Mouse (Mus musculus) liver, embryonic 16.5 days (tissue): ENCODE results near the gene Gpx5. TPM values are rescaled to one million over a fixed set of nuclear protein-coding genes. Genes with fewer than 3 reads are reported as not detected.
A peak's percentile ranks its signal among the peaks of the same experiment; 100 is the strongest.

Experiments used
- ATAC-seq: fragments of 200-750 bp; cut with Nextera tagmentation; 2 replicates; pipeline ENCODE4 v1.8.0; 2017; ENCODE audit warnings: low read depth, mild to moderate bottlenecking, moderate number of reproducible peaks, moderate library complexity
- H3K27ac ChIP-seq: fragments of 300-500 bp; sonication (generic); 2 replicates; pipeline ENCODE4 v1.5.1; 2014; ENCODE audit warnings: mild to moderate bottlenecking, low read length
- H3K27me3 ChIP-seq: fragments of 300-500 bp; sonication (generic); 2 replicates; pipeline ENCODE4 v1.6.1; 2014; ENCODE audit warnings: low read depth, low read length, mixed read lengths; ENCODE audit not compliant: control insufficient read depth, insufficient read depth
- H3K36me3 ChIP-seq: fragments of 300-500 bp; sonication (generic); 2 replicates; pipeline ENCODE4 v1.6.1; 2014; ENCODE audit warnings: mild to moderate bottlenecking; ENCODE audit not compliant: control insufficient read depth, insufficient read depth
- H3K4me1 ChIP-seq: fragments of 300-500 bp; sonication (generic); 2 replicates; pipeline ENCODE4 v1.6.1; 2014; ENCODE audit warnings: low read depth, low read length, mixed read lengths; ENCODE audit not compliant: control insufficient read depth
- H3K4me2 ChIP-seq: fragments of 300-500 bp; sonication (generic); 2 replicates; pipeline ENCODE4 v1.6.1; 2014; ENCODE audit warnings: low read depth, low read length, mixed read lengths
- H3K4me3 ChIP-seq: fragments of 300-500 bp; sonication (generic); 2 replicates; pipeline ENCODE4 v1.5.1; 2014; ENCODE audit warnings: low read depth, mild to moderate bottlenecking, low read length
- H3K9ac ChIP-seq: fragments of 300-500 bp; sonication (generic); 2 replicates; pipeline ENCODE4 v1.6.1; 2014; ENCODE audit warnings: low read depth, low read length
- H3K9me3 ChIP-seq: fragments of 300-500 bp; sonication (generic); replicated peaks from 2 replicates; pipeline ENCODE4 v1.6.1; 2016; ENCODE audit warnings: low read length; ENCODE audit not compliant: control insufficient read depth
- WGBS: fragments of 180-500 bp; shearing (Covaris S2); extraction: QIAGEN DNeasy Blood & Tissue Kit; methylation state at CpG from one replicate; pipeline ENCODE4 v1.1.7; 2014; ENCODE audit not compliant: insufficient replicate concordance; 5-methylcytosine and 5-hydroxymethylcytosine counted together
- polyA plus RNA-seq: library from polyadenylated mRNA; unstranded; fragments of >200 nt; fragmentation: Nextera tagmentation; extraction: Ambion mirVana; gene quantifications from 2 replicates; pipeline ENCODE4 v1.2.1, GENCODE M21; 2015

The Gpx5 gene
- polyA plus RNA-seq, 1 experiment from 2014 or later = not detected

DNA sequence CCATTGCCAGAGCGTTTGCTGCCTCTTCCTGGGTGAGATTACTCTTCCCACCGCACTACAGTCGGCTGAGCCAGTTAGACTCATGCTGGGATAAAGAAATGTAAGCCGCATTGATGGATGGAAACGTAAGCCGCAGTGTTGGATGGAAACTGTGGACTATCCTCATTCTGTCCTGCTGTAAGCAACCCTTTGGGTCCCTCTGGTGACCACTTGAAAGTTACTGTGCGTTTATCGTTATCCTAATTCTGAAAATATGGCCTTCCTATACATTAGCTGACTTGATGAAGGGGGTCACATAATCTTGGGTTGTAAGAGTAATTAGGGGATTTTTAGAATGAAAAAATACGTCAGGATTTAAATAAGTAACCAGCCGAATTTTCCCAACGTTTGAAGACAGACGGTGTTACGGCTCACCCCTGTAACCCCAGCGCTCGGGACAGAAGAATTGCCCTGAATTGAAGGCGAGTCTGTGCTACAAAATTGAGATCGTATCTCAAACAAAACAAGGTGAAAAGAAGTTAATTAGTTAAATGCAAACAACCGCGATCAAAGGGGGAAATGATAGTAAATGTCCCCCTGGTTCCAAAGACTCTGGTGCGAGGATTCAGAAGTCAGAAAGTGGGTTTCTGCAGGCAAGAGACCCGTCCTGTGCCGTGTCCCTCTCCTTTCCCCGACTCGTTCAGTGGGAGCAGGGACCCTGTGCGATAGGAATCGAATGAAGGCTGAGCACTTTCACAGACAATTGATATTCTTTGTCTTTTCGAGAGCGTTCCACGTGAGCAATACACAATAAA is 17.3 kb downstream of the Gpx5 start:
- H3K9ac ChIP-seq = peak overlapping the region; percentile 22; the same call in 1 of the 2 replicates
- H3K27ac ChIP-seq = no peak overlapping the region
- under 1% methylated on average over 29 of the region's 29 CpGs for WGBS

DNA sequence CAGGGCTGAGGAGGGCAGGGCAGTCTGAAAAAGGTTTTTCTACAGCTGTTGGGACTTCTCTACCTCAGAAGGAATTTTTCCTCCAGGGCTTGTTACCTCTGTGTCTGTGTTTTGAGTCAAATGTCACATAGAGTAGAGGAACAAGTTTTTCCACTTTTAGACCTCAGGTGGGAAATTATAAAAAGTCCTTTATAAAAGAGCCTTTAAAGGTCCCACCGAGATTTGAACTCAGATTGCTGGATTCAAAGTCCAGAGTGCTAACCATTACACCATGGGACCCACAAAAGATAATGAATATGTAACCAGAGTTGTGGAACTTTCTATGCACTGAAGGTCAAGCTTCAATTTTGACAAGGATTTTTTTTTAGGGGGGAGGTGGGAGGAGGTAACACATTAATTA is 24.3 kb downstream of the Gpx5 start:
- Histone ChIP-seq H3K4me1 (no peaks in the 10 kb centered on the region), H3K27ac (no peak overlapping the region), H3K27me3 (no peaks in the 10 kb centered on the region), H3K9me3 (no peaks in the 10 kb centered on the region), H3K4me3 (no peak overlapping the region), H3K36me3 (no peaks in the 10 kb centered on the region), H3K4me2 (no peak overlapping the region), H3K9ac (no peak overlapping the region)
- no peak for ATAC-seq
- WGBS = 4% methylated on average over 1 of the region's 1 CpGs

More for the DNA sequence above, 17.3 kb downstream of the Gpx5 start:
- H3K4me3 ChIP-seq = peak overlapping the region; percentile 68
- H3K36me3 ChIP-seq = no peaks in the 10 kb centered on the region
- no peaks in the 10 kb centered on the region for H3K27me3 ChIP-seq
- no peaks in the 10 kb centered on the region for H3K9me3 ChIP-seq
- 0 out of 2 replicates have a peak, but pooled peaks have one; percentile 33 for ATAC-seq
- H3K4me1 ChIP-seq = peaks cover 6% of the 10 kb centered on the region
- peak overlapping the region; percentile 76 for H3K4me2 ChIP-seq

DNA sequence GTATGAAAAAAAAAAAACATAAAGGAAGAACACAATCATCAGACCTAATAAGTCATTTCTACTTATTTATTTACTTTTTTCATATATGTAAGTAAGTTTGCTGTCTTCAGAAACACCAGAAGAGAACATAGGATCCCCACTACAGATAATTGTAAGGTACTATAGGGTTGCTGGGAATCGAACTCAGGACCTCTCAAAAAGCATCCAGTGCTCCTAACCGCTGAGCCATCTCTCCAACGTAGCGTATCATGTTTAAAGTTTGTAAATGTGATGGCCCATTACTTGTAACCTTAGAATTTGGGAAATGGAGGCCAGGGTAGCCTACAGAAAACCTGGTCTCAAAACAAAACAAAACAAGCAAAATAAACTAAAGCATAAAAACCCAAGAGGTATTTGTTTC is 25.0 kb downstream of the Gpx5 start:
- no peaks in the 10 kb centered on the region for H3K27me3 ChIP-seq
- 23% methylated on average over 4 of the region's 4 CpGs for WGBS

DNA sequence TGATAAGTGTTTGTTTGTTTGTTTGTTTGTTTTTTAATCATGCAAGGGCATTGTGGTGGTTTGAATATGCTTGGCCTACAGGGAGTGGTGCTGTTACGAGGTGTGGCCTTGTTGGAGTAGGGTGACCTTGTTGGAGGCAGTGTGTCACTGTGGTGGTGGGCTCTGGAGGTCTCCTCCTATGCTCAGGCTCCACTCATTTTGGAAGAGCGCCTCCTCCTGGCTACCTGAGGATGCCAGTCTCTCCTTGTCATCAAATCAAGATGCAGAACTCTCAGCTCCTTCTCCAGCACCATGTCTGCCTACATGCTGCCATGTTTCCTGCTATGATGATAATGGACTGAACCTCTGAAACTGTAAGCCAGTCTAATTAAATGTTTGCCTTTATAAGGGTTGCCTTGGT is 26.8 kb downstream of the Gpx5 start:
- H3K4me1 ChIP-seq = no peaks in the 10 kb centered on the region
- ATAC-seq = no peak
- H3K4me2 ChIP-seq = no peak overlapping the region
- no peak overlapping the region for H3K9ac ChIP-seq
- no peak overlapping the region for H3K27ac ChIP-seq
- H3K27me3 ChIP-seq = no peaks in the 10 kb centered on the region
- WGBS = 57% methylated on average over 2 of the region's 2 CpGs
- H3K9me3 ChIP-seq = no peaks in the 10 kb centered on the region
- no peaks in the 10 kb centered on the region for H3K36me3 ChIP-seq
- H3K4me3 ChIP-seq = no peak overlapping the region

More for the DNA sequence above, 25.0 kb downstream of the Gpx5 start:
- H3K9ac ChIP-seq = no peak overlapping the region
- ATAC-seq = no peak
- no peak overlapping the region for H3K27ac ChIP-seq
- no peaks in the 10 kb centered on the region for H3K36me3 ChIP-seq
- no peaks in the 10 kb centered on the region for H3K4me1 ChIP-seq
- no peaks in the 10 kb centered on the region for H3K9me3 ChIP-seq
- no peak overlapping the region for H3K4me3 ChIP-seq
- H3K4me2 ChIP-seq = no peak overlapping the region

DNA sequence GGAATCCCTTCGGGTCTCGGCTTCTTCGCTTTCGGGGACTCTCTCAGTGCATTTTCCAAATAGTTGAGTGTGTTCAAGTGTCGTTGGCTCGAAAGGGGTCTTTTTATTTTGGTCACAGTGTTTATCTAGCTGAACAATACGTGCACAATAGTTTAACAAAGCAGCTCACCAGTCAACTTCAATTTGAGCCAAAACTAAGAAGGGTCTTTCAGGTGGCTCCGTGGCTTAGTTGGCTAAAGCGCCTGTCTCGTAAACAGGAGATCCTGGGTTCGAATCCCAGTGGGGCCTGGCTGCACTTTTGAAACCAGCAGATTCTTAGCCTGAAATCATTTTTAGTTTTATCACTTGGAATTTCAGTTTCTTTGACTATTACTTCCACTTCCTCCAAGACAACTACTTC is 28.2 kb downstream of the Gpx5 start:
- no peaks in the 10 kb centered on the region for H3K9me3 ChIP-seq
- no peak overlapping the region for H3K9ac ChIP-seq
- no peaks in the 10 kb centered on the region; the same call in 1 of the 2 replicates for H3K27me3 ChIP-seq
- peak overlapping the region; percentile 54 for H3K4me3 ChIP-seq
- 2% methylated on average over 11 of the region's 11 CpGs for WGBS
- H3K4me2 ChIP-seq = peak overlapping the region; percentile 54
- H3K36me3 ChIP-seq = no peaks in the 10 kb centered on the region
- H3K27ac ChIP-seq = no peak overlapping the region
- H3K4me1 ChIP-seq = no peaks in the 10 kb centered on the region
- no peak for ATAC-seq

DNA sequence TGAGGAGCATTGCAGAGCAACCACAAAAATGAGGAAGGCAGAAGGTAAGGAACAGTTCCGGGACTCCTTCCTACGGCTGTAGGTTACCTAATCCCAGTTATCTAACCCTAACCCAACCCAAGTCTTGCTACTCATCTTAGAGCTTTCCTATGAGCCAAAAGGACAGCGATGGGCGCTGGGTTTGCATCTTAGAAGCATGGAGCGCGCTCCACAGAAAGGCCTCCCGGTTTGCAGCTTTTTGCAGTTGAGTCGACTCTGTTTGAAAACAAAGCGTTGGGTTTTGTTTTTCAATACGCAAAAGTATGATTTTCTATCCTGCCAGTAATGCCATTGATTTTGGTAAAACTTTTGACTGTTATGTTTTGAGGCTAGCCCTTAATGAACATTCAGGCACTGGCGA is 28.6 kb downstream of the Gpx5 start:
- no peaks in the 10 kb centered on the region for H3K4me1 ChIP-seq
- no peaks in the 10 kb centered on the region; the same call in none of the 2 replicates for H3K27me3 ChIP-seq
- H3K36me3 ChIP-seq = no peaks in the 10 kb centered on the region
- WGBS = 3% methylated on average over 11 of the region's 11 CpGs
- H3K9me3 ChIP-seq = no peaks in the 10 kb centered on the region
- ATAC-seq = no peak
- peak overlapping the region; percentile 54 for H3K4me3 ChIP-seq
- no peak overlapping the region for H3K27ac ChIP-seq
- no peak overlapping the region for H3K9ac ChIP-seq
- H3K4me2 ChIP-seq = peak overlapping the region; percentile 54

DNA sequence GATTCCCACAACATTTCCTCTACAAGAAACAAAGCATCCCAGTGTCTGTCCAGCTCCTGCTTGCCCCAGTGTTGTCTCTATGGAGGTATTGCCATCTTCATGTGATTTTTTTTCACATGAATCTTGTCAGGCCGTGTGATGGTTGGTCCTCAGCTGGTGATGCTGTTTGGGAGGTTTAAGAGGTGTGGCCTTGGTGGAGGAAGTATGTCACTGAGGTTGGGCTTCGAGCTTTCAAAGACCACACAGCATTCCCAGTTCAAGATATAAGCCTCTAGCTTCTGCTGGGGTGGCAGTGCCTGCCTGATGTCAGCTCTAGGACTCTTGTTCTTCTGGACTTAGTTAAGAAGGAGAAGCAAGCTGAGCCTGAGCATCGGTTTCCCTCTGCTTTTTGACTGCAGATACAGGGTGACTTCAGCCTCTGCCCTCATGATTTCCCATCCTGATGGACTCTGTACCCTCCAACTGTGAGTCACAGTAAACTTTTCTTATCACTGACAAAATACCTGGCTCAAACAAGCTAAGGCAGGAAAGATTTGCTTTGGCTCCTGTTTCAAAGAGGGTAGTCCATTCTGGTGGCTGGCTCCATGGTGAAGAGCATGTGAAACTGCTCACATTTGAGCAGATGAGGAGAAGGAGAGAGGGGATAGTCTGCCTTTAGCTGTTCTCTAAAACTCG is 29.6 kb downstream of the Gpx5 start:
- H3K9me3 ChIP-seq = no peaks in the 10 kb centered on the region
- peak overlapping the region; percentile 54 for H3K4me2 ChIP-seq
- H3K27me3 ChIP-seq = no peaks in the 10 kb centered on the region; the same call in none of the 2 replicates
- H3K9ac ChIP-seq = no peak overlapping the region
- H3K4me1 ChIP-seq = no peaks in the 10 kb centered on the region
- H3K4me3 ChIP-seq = peak overlapping the region; percentile 54
- no peaks in the 10 kb centered on the region for H3K36me3 ChIP-seq
- ATAC-seq = peak; percentile 74
- WGBS = 24% methylated on average over 4 of the region's 4 CpGs
- no peak overlapping the region; the same call in 1 of the 2 replicates for H3K27ac ChIP-seq

DNA sequence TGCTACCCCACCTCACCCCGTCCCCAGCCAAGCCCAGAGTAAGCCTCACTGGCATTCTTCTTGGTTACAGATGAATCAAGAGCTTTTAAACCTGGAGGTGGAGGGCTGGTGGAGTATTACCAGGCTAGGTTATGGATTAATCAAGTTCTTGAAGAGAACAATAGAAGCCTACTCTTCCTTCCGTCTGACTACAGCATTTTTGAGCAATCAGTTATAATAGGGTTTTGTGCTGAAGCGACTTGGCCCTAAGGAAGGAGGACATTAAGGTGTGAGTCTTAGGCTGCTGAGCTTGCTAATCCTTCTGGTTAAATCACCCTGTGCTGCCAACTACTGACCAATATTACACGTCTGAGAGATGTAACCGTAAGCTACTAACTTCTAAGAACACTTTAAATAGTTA is 32.2 kb downstream of the Gpx5 start:
- Histone ChIP-seq H3K27ac (no peak overlapping the region), H3K9me3 (no peaks in the 10 kb centered on the region), H3K9ac (no peak overlapping the region), H3K4me1 (no peaks in the 10 kb centered on the region), H3K4me3 (peak overlapping the region; percentile 47; the same call in 1 of the 2 replicates), H3K4me2 (peak overlapping the region; percentile 61), H3K36me3 (no peaks in the 10 kb centered on the region), H3K27me3 (no peaks in the 10 kb centered on the region; the same call in none of the 2 replicates)
- 20% methylated on average over 5 of the region's 5 CpGs for WGBS
- ATAC-seq = no peak

DNA sequence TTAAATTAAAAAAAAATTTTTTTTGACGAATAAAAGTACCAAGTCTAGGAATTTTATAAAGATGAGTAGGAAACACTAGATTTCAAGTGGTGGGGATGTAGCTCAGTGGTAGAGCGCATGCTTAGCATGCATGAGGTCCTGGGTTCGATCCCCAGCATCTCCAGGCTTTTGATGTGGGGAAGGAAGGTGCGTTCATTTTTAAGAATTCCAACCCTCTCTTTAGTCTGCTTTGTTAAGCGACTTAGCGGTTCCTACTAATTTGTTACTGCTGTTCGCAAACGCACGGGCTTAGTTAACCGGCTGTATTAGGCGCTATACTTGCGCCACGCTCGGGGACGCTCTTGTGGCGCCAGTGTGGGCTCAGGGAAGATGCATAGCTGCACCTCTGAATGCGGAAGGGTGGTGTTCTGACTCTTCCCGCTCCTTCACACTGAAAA is 32.8 kb downstream of the Gpx5 start:
- peak; percentile 72 for ATAC-seq
- Histone ChIP-seq H3K27me3 (no peaks in the 10 kb centered on the region; the same call in none of the 2 replicates), H3K36me3 (no peaks in the 10 kb centered on the region), H3K4me1 (no peaks in the 10 kb centered on the region), H3K4me2 (peak overlapping the region; percentile 61), H3K9me3 (no peaks in the 10 kb centered on the region), H3K27ac (no peak overlapping the region), H3K4me3 (peak overlapping the region; percentile 47), H3K9ac (no peak overlapping the region)
- WGBS = under 1% methylated on average over 18 of the region's 18 CpGs
